Comparison of ENCODE assay signal across 8 mouse cellular contexts in the genomic region with DNA sequence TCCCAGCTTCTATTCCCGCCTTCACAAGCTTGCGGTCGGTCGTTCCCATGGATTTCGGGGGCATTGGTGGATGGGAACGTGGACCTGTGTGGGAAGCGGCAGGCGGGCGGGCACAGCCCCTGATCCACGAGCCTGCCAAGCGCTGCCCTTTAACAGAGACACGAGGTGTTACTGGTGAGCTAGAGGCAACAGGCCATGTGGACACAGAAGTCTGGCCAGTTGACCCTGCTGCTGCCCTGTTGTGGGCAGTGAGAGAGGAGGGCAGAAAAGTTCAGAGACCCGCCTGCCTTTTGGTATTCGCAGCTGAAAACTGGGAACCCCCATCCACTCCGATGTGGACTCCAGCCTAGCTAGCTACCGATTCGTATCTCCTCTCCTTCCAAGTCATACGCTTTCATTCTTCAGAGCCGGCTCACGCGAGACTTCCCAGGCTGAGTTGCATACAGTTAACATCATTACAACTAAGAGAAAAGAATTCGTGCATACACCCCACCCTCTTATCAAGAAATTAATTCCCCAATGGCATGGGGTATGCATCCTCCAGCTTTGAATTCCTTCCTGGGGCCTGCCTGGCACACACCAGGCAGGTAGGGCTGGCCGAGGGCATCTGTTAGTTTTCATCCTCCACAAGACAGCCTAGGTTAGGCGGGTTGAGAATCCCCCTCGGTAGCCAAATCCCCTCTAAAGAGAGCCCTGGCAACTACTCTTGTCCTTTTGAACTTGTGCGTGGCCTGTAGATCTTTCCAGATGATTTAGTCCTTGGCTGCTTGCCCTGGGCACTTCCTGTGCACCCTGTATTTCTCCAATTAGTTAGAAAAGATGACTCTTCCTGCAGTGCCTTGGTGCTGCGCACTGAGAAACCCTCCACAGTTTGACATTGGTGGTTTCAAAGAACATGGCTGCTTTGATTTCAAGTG. TPM values are rescaled to one million over a fixed set of nuclear protein-coding genes. Genes with fewer than 3 reads are reported as not detected.
A peak's percentile ranks its signal among the peaks of the same experiment; 100 is the strongest.
DNase-seq lines count a peak whose midpoint lies in the region; ATAC-seq lines count a peak whose summit lies in the region.

No protein-coding gene starts in this region.

- peaks cover 33% of the 10 kb centered on the region for H3K4me1 ChIP-seq in forebrain, embryonic 12.5 days
- peaks cover 33% of the 10 kb centered on the region for H3K4me1 ChIP-seq in hindbrain, embryonic 15.5 days (replicated peaks)
- H3K4me1 ChIP-seq in limb, embryonic 12.5 days (replicated peaks) = peaks cover 36% of the 10 kb centered on the region
- H3K4me1 ChIP-seq in midbrain, embryonic 16.5 days (ENCODE audit: control insufficient read depth, insufficient read depth, low read length) = peaks cover 24% of the 10 kb centered on the region

- peak overlapping the region; percentile 73 for H3K4me2 ChIP-seq in forebrain, embryonic 12.5 days
- peak overlapping the region; percentile 90 for H3K4me2 ChIP-seq in hindbrain, embryonic 15.5 days
- peak overlapping the region; percentile 90 for H3K4me2 ChIP-seq in limb, embryonic 12.5 days
- H3K4me2 ChIP-seq in midbrain, embryonic 16.5 days (ENCODE audit: low read length) = peak overlapping the region; percentile 74

- H3K9me3 ChIP-seq in forebrain, embryonic 12.5 days = no peaks in the 10 kb centered on the region
- H3K9me3 ChIP-seq in hindbrain, embryonic 15.5 days = no peaks in the 10 kb centered on the region
- no peaks in the 10 kb centered on the region for H3K9me3 ChIP-seq in limb, embryonic 12.5 days
- H3K9me3 ChIP-seq in midbrain, embryonic 16.5 days (replicated peaks; ENCODE audit: control insufficient read depth, low read length, poor library complexity, severe bottlenecking) = no peaks in the 10 kb centered on the region

- H3K4me3 ChIP-seq in forebrain, embryonic 12.5 days (replicated peaks) = peak overlapping the region; percentile 39
- peak overlapping the region; percentile 42 for H3K4me3 ChIP-seq in hindbrain, embryonic 15.5 days
- H3K4me3 ChIP-seq in limb, embryonic 12.5 days (replicated peaks) = peak overlapping the region; percentile 43
- H3K4me3 ChIP-seq in midbrain, embryonic 16.5 days (ENCODE audit: low read depth, low read length) = peak overlapping the region; percentile 43

- WGBS in forebrain, embryonic 12.5 days = 17% methylated on average over 27 of the region's 27 CpGs
- 9% methylated on average over 27 of the region's 27 CpGs for WGBS in hindbrain, embryonic 15.5 days
- 10% methylated on average over 27 of the region's 27 CpGs for WGBS in limb, embryonic 12.5 days
- WGBS in midbrain, embryonic 16.5 days = 10% methylated on average over 27 of the region's 27 CpGs

- DNase-seq in layer of hippocampus, adult 18-20 months (ENCODE audit: low spot score in 2 of 2) = peak; percentile 39 to 49
- DNase-seq in layer of hippocampus, adult 9-10 months (ENCODE audit: low spot score) = no peak
- DNase-seq in adrenal gland, postnatal 14 days = peak; percentile 62
- DNase-seq in spleen, postnatal 14 days (ENCODE audit: low spot score in 2 of 2) = no peak

- H3K36me3 ChIP-seq in forebrain, embryonic 12.5 days (replicated peaks) = no peaks in the 10 kb centered on the region
- H3K36me3 ChIP-seq in hindbrain, embryonic 15.5 days = no peaks in the 10 kb centered on the region
- H3K36me3 ChIP-seq in limb, embryonic 12.5 days = no peaks in the 10 kb centered on the region
- no peaks in the 10 kb centered on the region for H3K36me3 ChIP-seq in midbrain, embryonic 16.5 days (ENCODE audit: control insufficient read depth, insufficient read depth, low read length)

- H3K27ac ChIP-seq in forebrain, embryonic 12.5 days = peak overlapping the region; percentile 81
- H3K27ac ChIP-seq in hindbrain, embryonic 15.5 days (replicated peaks) = peak overlapping the region; percentile 85
- H3K27ac ChIP-seq in limb, embryonic 12.5 days = no peak overlapping the region
- peak overlapping the region; percentile 77 for H3K27ac ChIP-seq in midbrain, embryonic 16.5 days (ENCODE audit: low read length)

- H3K27me3 ChIP-seq in forebrain, embryonic 12.5 days = peaks cover 30% of the 10 kb centered on the region
- H3K27me3 ChIP-seq in hindbrain, embryonic 15.5 days = no peaks in the 10 kb centered on the region
- peaks cover 53% of the 10 kb centered on the region for H3K27me3 ChIP-seq in limb, embryonic 12.5 days
- no peaks in the 10 kb centered on the region for H3K27me3 ChIP-seq in midbrain, embryonic 16.5 days (ENCODE audit: control insufficient read depth, insufficient read depth, low read depth, low read length)

- no peak; the same call in none of the 2 replicates for ATAC-seq in forebrain, embryonic 12.5 days (ENCODE audit: low FRiP score)
- ATAC-seq in hindbrain, embryonic 15.5 days (ENCODE audit: low FRiP score, low read depth) = peak; percentile 43
- peak; percentile 10; the same call in 1 of the 2 replicates for ATAC-seq in limb, embryonic 12.5 days (ENCODE audit: insufficient number of reproducible peaks, insufficient read depth, low FRiP score, low TSS enrichment, low read depth)
- peak; percentile 54 for ATAC-seq in midbrain, embryonic 16.5 days

- H3K9ac ChIP-seq in forebrain, embryonic 12.5 days = peak overlapping the region; percentile 53
- peak overlapping the region; percentile 64 for H3K9ac ChIP-seq in hindbrain, embryonic 15.5 days
- peak overlapping the region; percentile 62 for H3K9ac ChIP-seq in limb, embryonic 12.5 days (replicated peaks)
- peak overlapping the region; percentile 68 for H3K9ac ChIP-seq in midbrain, embryonic 16.5 days (ENCODE audit: low read depth, low read length)

RNA-seq across cellular contexts. Expression of a gene that starts 1.1 kb away (rescaled TPM):
- under 1 TPM; 0.35 to 0.41 TPM for total RNA-seq in layer of hippocampus, adult 18-20 months (2021)
- 1.2 and 2.1 TPM in 2 replicates for total RNA-seq in adrenal gland, postnatal 14 days (2021)
- 2.6 and 3.2 TPM in 2 replicates for polyA plus RNA-seq in forebrain, embryonic 12.5 days (2016; fragmentation: Nextera tagmentation; extraction: Ambion mirVana)
- polyA plus RNA-seq in hindbrain, embryonic 15.5 days (2015; fragmentation: Nextera tagmentation; extraction: Ambion mirVana) = 3.0 and 3.9 TPM in 2 replicates
- polyA plus RNA-seq in limb, embryonic 12.5 days (2016; fragmentation: Nextera tagmentation; extraction: Ambion mirVana) = 0.27 and 0.41 TPM in 2 replicates
- 2.3 and 3.7 TPM in 2 replicates for polyA plus RNA-seq in midbrain, embryonic 16.5 days (2015; fragmentation: Nextera tagmentation; extraction: Ambion mirVana)

RNA-seq across cellular contexts. Expression of a gene that starts 12.3 kb away (rescaled TPM):
- 10 to 100 TPM; 18.8 to 25.6 TPM for total RNA-seq in layer of hippocampus, adult 18-20 months (2021)
- 100 and 111 TPM in 2 replicates for total RNA-seq in adrenal gland, postnatal 14 days (2021)
- 2.0 and 2.1 TPM in 2 replicates for polyA plus RNA-seq in forebrain, embryonic 12.5 days (2016; fragmentation: Nextera tagmentation; extraction: Ambion mirVana)
- polyA plus RNA-seq in hindbrain, embryonic 15.5 days (2015; fragmentation: Nextera tagmentation; extraction: Ambion mirVana) = 12.0 and 18.0 TPM in 2 replicates
- polyA plus RNA-seq in limb, embryonic 12.5 days (2016; fragmentation: Nextera tagmentation; extraction: Ambion mirVana) = 2.0 and 3.2 TPM in 2 replicates
- 8.1 and 9.1 TPM in 2 replicates for polyA plus RNA-seq in midbrain, embryonic 16.5 days (2015; fragmentation: Nextera tagmentation; extraction: Ambion mirVana)

Comparison
In these comparisons a context has a peak if more than half of its experiments do, and no peak if none do; other contexts are left out.
1. DNase-seq: peak in layer of hippocampus, adult 18-20 months (2 of 2) and adrenal gland, postnatal 14 days (single experiment); none in layer of hippocampus, adult 9-10 months (single experiment) and spleen, postnatal 14 days (0 of 2).
2. Peak in every context shown above with its lines, with median percentiles within 50 percentile points of each other: H3K4me2 ChIP-seq, H3K4me3 ChIP-seq and H3K9ac ChIP-seq.